Mouse (Mus musculus): ENCODE results near the gene Zmym2. TPM values are rescaled to one million over a fixed set of nuclear protein-coding genes. Genes with fewer than 3 reads are reported as not detected.
"Not testable (repeated sequence)": the region's sequence is repeated elsewhere in the genome, so short reads cannot be mapped to it uniquely, and the experiment has no call there.

Zmym2 gene
- total and polyA plus RNA-seq, 3 experiments: 6.9 to 34.7 (median 29.1) TPM

GRCm38 (mm10) chr14:56885308-56885771, 1.1 kb upstream of the Zmym2 start:
- DNase-seq: peak; percentile 83 to 85
- 3% methylated on average over 36 of the region's 36 CpGs for WGBS
- H3K4me1 ChIP-seq (ENCODE audit: control insufficient read depth, insufficient read depth, low read length): peaks cover 1% of the 10 kb centered on the region
- TF ChIP-seq EP300 (IDR thresholded peaks at IDR 0.05; ENCODE audit: insufficient read depth, low read depth, low read length): no peak
- peak; percentile 83 for TF ChIP-seq CTCF (IDR thresholded peaks at IDR 0.05)
- peaks cover 15% of the 10 kb centered on the region for H3K36me3 ChIP-seq (ENCODE audit: control insufficient read depth, insufficient read depth, low read length)
- H3K27ac ChIP-seq: peak overlapping the region; percentile 96
- intact Hi-C loops (cut with DNase I): loop anchor here (2.0 kb wide), 1 partner anchor 73 kb away; no protein-coding TSS in a partner anchor
- H3K79me2 ChIP-seq (replicated peaks; ENCODE audit: control insufficient read depth, insufficient read depth, low read length): no peaks in the 10 kb centered on the region
- H3K4me3 ChIP-seq: peak overlapping the region; percentile 84
- H3K27me3 ChIP-seq (ENCODE audit: control insufficient read depth, insufficient read depth, low read length): no peaks in the 10 kb centered on the region
- H3K9ac ChIP-seq (ENCODE audit: low read depth, low read length): peak overlapping the region; percentile 99

- Histone ChIP-seq H3K9ac (ENCODE audit: low read depth, low read length) (peak overlapping the region; percentile 99), H3K4me3 (peak overlapping the region; percentile 84), H3K27ac (peak overlapping the region; percentile 96), H3K36me3 (ENCODE audit: control insufficient read depth, insufficient read depth, low read length) (peaks cover 19% of the 10 kb centered on the region)
- not testable (repeated sequence) for H3K79me2 ChIP-seq (replicated peaks; ENCODE audit: control insufficient read depth, insufficient read depth, low read length); H3K27me3 ChIP-seq (ENCODE audit: control insufficient read depth, insufficient read depth, low read length); H3K4me1 ChIP-seq (ENCODE audit: control insufficient read depth, insufficient read depth, low read length)
- intact Hi-C loops (cut with DNase I): loop anchor here (2.0 kb wide), 1 partner anchor 73 kb away; no protein-coding TSS in a partner anchor
- WGBS: under 1% methylated on average over 41 of the region's 69 CpGs
- peak; percentile 91 to 92 for DNase-seq
- TF ChIP-seq POLR2A (IDR thresholded peaks at IDR 0.05; ENCODE audit: insufficient read depth, low read depth, low read length): peak; percentile 39; the same call in 1 of the 2 replicates
Measured at GRCm38 (mm10) chr14:56885986-56886593, 363 bp upstream of the Zmym2 start.

GRCm38 (mm10) chr14:56887514-56887880, 1.0 kb downstream of the Zmym2 start:
- Histone ChIP-seq H3K4me3 (peak overlapping the region; percentile 86), H3K27me3 (ENCODE audit: control insufficient read depth, insufficient read depth, low read length) (no peaks in the 10 kb centered on the region), H3K36me3 (ENCODE audit: control insufficient read depth, insufficient read depth, low read length) (peaks cover 19% of the 10 kb centered on the region), H3K4me1 (ENCODE audit: control insufficient read depth, insufficient read depth, low read length) (peaks cover 1% of the 10 kb centered on the region), H3K79me2 (replicated peaks; ENCODE audit: control insufficient read depth, insufficient read depth, low read length) (no peaks in the 10 kb centered on the region), H3K9ac (ENCODE audit: low read depth, low read length) (peak overlapping the region; percentile 79), H3K27ac (peak overlapping the region; percentile 95)
- intact Hi-C loops (cut with DNase I): no loop called here
- WGBS: 2% methylated on average over 3 of the region's 3 CpGs
- no peak for DNase-seq
- TF ChIP-seq POLR2A (IDR thresholded peaks at IDR 0.05; ENCODE audit: insufficient read depth, low read depth, low read length) (no peak), CTCF (IDR thresholded peaks at IDR 0.05) (no peak), EP300 (IDR thresholded peaks at IDR 0.05; ENCODE audit: insufficient read depth, low read depth, low read length) (no peak)

GRCm38 (mm10) chr14:56887887-56888286, 1.4 kb downstream of the Zmym2 start:
- under 1% methylated on average over 9 of the region's 9 CpGs for WGBS
- peak; percentile 65 to 73 for DNase-seq
- Histone ChIP-seq H3K27me3 (ENCODE audit: control insufficient read depth, insufficient read depth, low read length) (no peaks in the 10 kb centered on the region), H3K27ac (no peak overlapping the region; the same call in 1 of the 2 replicates), H3K9ac (ENCODE audit: low read depth, low read length) (peak overlapping the region; percentile 72), H3K79me2 (replicated peaks; ENCODE audit: control insufficient read depth, insufficient read depth, low read length) (no peaks in the 10 kb centered on the region), H3K4me3 (peak overlapping the region; percentile 86), H3K4me1 (ENCODE audit: control insufficient read depth, insufficient read depth, low read length) (peaks cover 1% of the 10 kb centered on the region), H3K36me3 (ENCODE audit: control insufficient read depth, insufficient read depth, low read length) (peaks cover 22% of the 10 kb centered on the region)
- TF ChIP-seq EP300 (IDR thresholded peaks at IDR 0.05; ENCODE audit: insufficient read depth, low read depth, low read length): 0 out of 2 replicates have a peak, but pooled peaks have one; percentile 27
- no peak for TF ChIP-seq POLR2A (IDR thresholded peaks at IDR 0.05; ENCODE audit: insufficient read depth, low read depth, low read length)
- peak; percentile 86 for TF ChIP-seq CTCF (IDR thresholded peaks at IDR 0.05)
- intact Hi-C loops (cut with DNase I): no loop called here

GRCm38 (mm10) chr14:56888416-56888815, 2.0 kb downstream of the Zmym2 start:
- peaks cover 1% of the 10 kb centered on the region for H3K4me1 ChIP-seq (ENCODE audit: control insufficient read depth, insufficient read depth, low read length)
- H3K9ac ChIP-seq (ENCODE audit: low read depth, low read length): no peak overlapping the region
- 0 out of 2 replicates have a peak, but pooled peaks cover 3% of the 10 kb centered on the region for H3K79me2 ChIP-seq (replicated peaks; ENCODE audit: control insufficient read depth, insufficient read depth, low read length)
- intact Hi-C loops (cut with DNase I): no loop called here
- no peak for TF ChIP-seq CTCF (IDR thresholded peaks at IDR 0.05)
- no peak for TF ChIP-seq POLR2A (IDR thresholded peaks at IDR 0.05; ENCODE audit: insufficient read depth, low read depth, low read length)
- TF ChIP-seq EP300 (IDR thresholded peaks at IDR 0.05; ENCODE audit: insufficient read depth, low read depth, low read length): no peak
- no peaks in the 10 kb centered on the region for H3K27me3 ChIP-seq (ENCODE audit: control insufficient read depth, insufficient read depth, low read length)
- DNase-seq: no peak
- peaks cover 24% of the 10 kb centered on the region for H3K36me3 ChIP-seq (ENCODE audit: control insufficient read depth, insufficient read depth, low read length)
- H3K4me3 ChIP-seq: peak overlapping the region; percentile 86
- WGBS: 80% methylated on average over 2 of the region's 2 CpGs
- no peak overlapping the region for H3K27ac ChIP-seq

GRCm38 (mm10) chr14:56894417-56894816, 8.0 kb downstream of the Zmym2 start:
- Histone ChIP-seq H3K79me2 (replicated peaks; ENCODE audit: control insufficient read depth, insufficient read depth, low read length) (peaks cover 4% of the 10 kb centered on the region; the same call in 1 of the 2 replicates), H3K36me3 (ENCODE audit: control insufficient read depth, insufficient read depth, low read length) (peaks cover 30% of the 10 kb centered on the region), H3K4me3 (no peak overlapping the region), H3K9ac (ENCODE audit: low read depth, low read length) (no peak overlapping the region), H3K27ac (no peak overlapping the region), H3K27me3 (ENCODE audit: control insufficient read depth, insufficient read depth, low read length) (no peaks in the 10 kb centered on the region), H3K4me1 (ENCODE audit: control insufficient read depth, insufficient read depth, low read length) (peaks cover 2% of the 10 kb centered on the region; the same call in 1 of the 2 replicates)
- intact Hi-C loops (cut with DNase I): no loop called here
- WGBS: 73% methylated on average over 2 of the region's 2 CpGs
- no peak for DNase-seq
- TF ChIP-seq EP300 (IDR thresholded peaks at IDR 0.05; ENCODE audit: insufficient read depth, low read depth, low read length) (no peak), POLR2A (IDR thresholded peaks at IDR 0.05; ENCODE audit: insufficient read depth, low read depth, low read length) (no peak), CTCF (IDR thresholded peaks at IDR 0.05) (no peak)

Measured in heart, adult 2 months (tissue).